Mouse (Mus musculus) hindbrain, embryonic 11.5 days (tissue): ENCODE data around the gene Foxn3. TPM values are rescaled to one million over a fixed set of nuclear protein-coding genes. Genes with fewer than 3 reads are reported as not detected.

Experiments
- ATAC-seq: fragments of 200-750 bp; cut with Nextera tagmentation; 2 replicates; pipeline ENCODE4 v1.8.0; 2017; ENCODE audit warnings: mild to moderate bottlenecking, moderate TSS enrichment, moderate library complexity; ENCODE audit not compliant: low FRiP score
- DNase-seq: peaks from one replicate; pipeline ENCODE4 v3.0.0-alpha.2; 2015; ENCODE audit warnings: low spot score
- H3K27ac ChIP-seq: fragments of 300-500 bp; sonication (generic); 2 replicates; pipeline ENCODE4 v1.5.1; 2014; ENCODE audit warnings: mild to moderate bottlenecking, low read depth, low read length
- H3K27me3 ChIP-seq: fragments of 300-500 bp; sonication (generic); 2 replicates; pipeline ENCODE4 v1.6.1; 2014; ENCODE audit warnings: mild to moderate bottlenecking, low read length, moderate library complexity, mixed read lengths; ENCODE audit not compliant: control insufficient read depth, insufficient read depth
- H3K36me3 ChIP-seq: fragments of 300-500 bp; sonication (generic); 2 replicates; pipeline ENCODE4 v1.6.1; 2014; ENCODE audit warnings: mild to moderate bottlenecking, low read length, moderate library complexity, mixed read lengths; ENCODE audit not compliant: control insufficient read depth, insufficient read depth
- H3K4me1 ChIP-seq: fragments of 300-500 bp; sonication (generic); replicated peaks from 2 replicates; pipeline ENCODE4 v1.6.1; 2014; ENCODE audit warnings: low read length, mixed read lengths; ENCODE audit not compliant: control insufficient read depth, insufficient read depth
- H3K4me2 ChIP-seq: fragments of 300-500 bp; sonication (generic); replicated peaks from 2 replicates; pipeline ENCODE4 v1.6.1; 2014; ENCODE audit warnings: mild to moderate bottlenecking, low read depth, low read length
- H3K4me3 ChIP-seq: fragments of 300-500 bp; sonication (generic); 2 replicates; pipeline ENCODE4 v1.5.1; 2014; ENCODE audit warnings: low read depth, low read length
- H3K9ac ChIP-seq: fragments of 300-500 bp; sonication (generic); 2 replicates; pipeline ENCODE4 v1.6.1; 2014; ENCODE audit warnings: low read depth, low read length
- H3K9me3 ChIP-seq: fragments of 300-500 bp; sonication (generic); 2 replicates; pipeline ENCODE4 v1.6.1; 2016; ENCODE audit warnings: low read length; ENCODE audit not compliant: control insufficient read depth
- WGBS: fragments of 180-500 bp; shearing (Covaris S2); extraction: QIAGEN DNeasy Blood & Tissue Kit; methylation state at CpG from one replicate; pipeline ENCODE4 v1.1.7; 2014; 5-methylcytosine and 5-hydroxymethylcytosine counted together
- polyA plus RNA-seq: library from polyadenylated mRNA; unstranded; fragments of >200 nt; fragmentation: Nextera tagmentation; extraction: Ambion mirVana; gene quantifications from 2 replicates; pipeline ENCODE4 v1.2.1, GENCODE M21; 2014

Gene Foxn3
- polyA plus RNA-seq, 1 experiment from 2014 or later: 91.6 TPM

DNA sequence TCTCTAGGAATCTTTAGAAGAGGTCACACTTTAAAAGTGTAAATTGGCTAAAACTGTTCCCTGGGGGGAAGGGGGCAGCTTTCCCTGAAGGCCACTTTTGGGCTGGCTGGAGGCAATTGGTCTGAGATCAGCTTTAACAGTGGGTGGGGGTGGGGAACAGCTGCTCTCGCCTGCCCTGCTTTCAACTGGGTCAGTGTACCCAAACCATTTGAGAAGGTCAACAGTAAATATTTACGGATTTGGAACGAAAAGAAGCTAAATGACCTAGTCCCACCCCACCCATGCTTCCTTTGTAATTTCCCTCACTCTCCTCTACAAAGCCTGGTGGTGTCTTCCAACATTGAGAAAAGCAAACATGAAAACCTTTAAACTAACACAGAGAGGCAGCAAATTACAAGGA is 221.2 kb downstream of the Foxn3 start:
- H3K27me3 ChIP-seq: no peaks in the 10 kb centered on the region
- H3K9ac ChIP-seq: no peak overlapping the region
- no peaks in the 10 kb centered on the region for H3K9me3 ChIP-seq
- ATAC-seq (no peak), DNase-seq (no peak)
- 11% methylated on average over 3 of the region's 3 CpGs for WGBS
- H3K27ac ChIP-seq: peak overlapping the region; percentile 1; the same call in 1 of the 2 replicates
- H3K36me3 ChIP-seq: 0 out of 2 replicates have a peak, but pooled peaks cover 2% of the 10 kb centered on the region
- no peak overlapping the region for H3K4me3 ChIP-seq
- H3K4me1 ChIP-seq: peaks cover 8% of the 10 kb centered on the region
- H3K4me2 ChIP-seq: no peak overlapping the region

DNA sequence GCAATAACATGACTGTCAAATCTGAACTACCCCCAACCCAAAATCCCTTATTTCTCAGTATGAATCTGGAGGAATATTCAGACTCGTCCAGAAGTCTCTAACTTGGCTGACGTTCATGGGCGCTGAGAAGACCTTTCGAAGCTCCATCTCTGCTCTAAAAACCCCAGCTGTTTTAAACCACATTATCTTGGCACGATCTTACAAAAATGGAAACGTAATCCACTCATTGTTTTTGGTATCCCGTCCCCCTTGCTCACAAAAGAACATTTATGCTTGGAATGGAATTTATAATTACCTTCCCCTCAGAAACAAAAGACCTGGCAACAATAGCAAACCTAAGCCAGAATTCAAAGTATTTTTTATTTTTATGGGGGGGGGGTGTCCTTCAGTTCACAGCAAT is 221.6 kb downstream of the Foxn3 start:
- Histone ChIP-seq H3K4me3 (no peak overlapping the region), H3K36me3 (0 out of 2 replicates have a peak, but pooled peaks cover 2% of the 10 kb centered on the region), H3K27me3 (no peaks in the 10 kb centered on the region), H3K4me1 (peaks cover 12% of the 10 kb centered on the region), H3K9ac (no peak overlapping the region), H3K4me2 (no peak overlapping the region), H3K27ac (peak overlapping the region; percentile 33; the same call in 1 of the 2 replicates), H3K9me3 (no peaks in the 10 kb centered on the region)
- DNase-seq (no peak), ATAC-seq (no peak)
- 38% methylated on average over 7 of the region's 7 CpGs for WGBS

DNA sequence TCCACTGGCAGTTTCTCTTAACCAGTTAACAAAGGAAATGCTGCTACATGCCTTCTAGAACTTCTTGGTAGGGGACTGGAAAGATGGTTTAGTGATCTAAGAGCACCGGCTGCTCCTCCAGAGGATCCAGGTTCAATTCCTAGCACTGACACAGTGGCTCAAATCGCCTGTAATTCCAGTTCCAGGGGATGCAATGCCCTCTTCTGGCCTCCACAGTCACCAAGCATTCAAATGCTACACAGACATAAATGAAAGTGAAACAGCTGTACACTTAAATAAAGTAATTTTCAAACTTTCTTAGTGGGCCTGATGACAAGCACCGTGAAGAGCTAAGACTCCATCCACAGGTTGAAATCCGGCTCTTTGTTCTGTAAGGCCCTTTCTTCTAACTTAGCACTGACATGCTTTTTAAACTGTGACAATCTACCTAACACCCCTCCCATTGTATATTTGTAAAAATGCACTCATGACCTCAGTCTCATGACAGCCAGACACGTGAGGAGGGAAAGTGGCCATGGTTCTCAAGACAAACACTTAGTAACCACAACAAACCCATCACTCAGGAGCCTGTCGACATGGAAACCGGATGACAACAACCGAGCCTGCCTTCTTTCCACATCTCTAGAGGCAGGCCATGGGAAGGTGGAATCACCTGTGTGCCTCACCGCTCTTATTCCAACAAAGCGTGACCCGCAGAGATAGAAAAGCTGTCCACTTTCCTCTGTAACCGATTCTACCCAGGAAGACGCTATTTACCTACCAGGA is 222.8 kb downstream of the Foxn3 start:
- no peak for ATAC-seq
- Histone ChIP-seq H3K4me1 (peaks cover 19% of the 10 kb centered on the region), H3K4me3 (no peak overlapping the region), H3K9ac (no peak overlapping the region), H3K4me2 (no peak overlapping the region), H3K36me3 (0 out of 2 replicates have a peak, but pooled peaks cover 2% of the 10 kb centered on the region), H3K27ac (peak overlapping the region; percentile 76), H3K27me3 (no peaks in the 10 kb centered on the region), H3K9me3 (no peaks in the 10 kb centered on the region)
- peak; percentile 50 for DNase-seq
- WGBS: 65% methylated on average over 13 of the region's 13 CpGs

DNA sequence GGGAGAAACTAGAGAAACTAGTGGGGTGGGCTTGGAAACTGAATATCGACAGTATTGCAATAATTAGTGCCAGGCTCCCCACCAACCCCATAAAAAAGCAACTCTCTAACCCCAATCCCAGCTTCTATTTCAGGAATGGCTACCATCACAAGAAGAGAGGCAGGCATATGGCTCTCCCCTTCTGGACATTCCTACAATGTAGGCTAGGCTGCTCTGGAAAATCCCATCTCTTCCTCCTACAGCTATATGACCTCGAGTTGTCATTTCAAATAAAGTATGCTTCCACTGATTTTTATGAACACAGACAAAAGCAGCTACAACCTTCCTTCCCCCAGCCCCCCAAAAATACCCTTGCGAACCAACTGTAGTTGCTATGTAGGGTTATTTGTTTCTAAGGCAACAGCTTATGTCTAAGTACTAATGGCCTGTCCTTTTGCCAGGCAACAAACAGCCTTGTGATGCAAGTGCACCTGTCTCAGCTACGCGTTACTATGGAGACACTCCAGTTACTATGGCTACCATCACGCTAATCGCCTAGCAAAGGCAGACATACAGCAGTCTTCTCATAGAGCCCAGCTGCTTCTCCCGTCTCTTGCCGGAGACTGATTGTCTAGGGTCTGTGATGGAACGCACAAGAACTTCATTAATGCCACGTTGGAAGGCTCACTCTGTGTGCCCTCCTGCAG is 223.6 kb downstream of the Foxn3 start:
- ATAC-seq (peak; percentile 91), DNase-seq (peak; percentile 88)
- Histone ChIP-seq H3K27me3 (no peaks in the 10 kb centered on the region), H3K4me2 (no peak overlapping the region), H3K9ac (no peak overlapping the region), H3K36me3 (0 out of 2 replicates have a peak, but pooled peaks cover 2% of the 10 kb centered on the region), H3K27ac (peak overlapping the region; percentile 76), H3K9me3 (no peaks in the 10 kb centered on the region), H3K4me1 (peaks cover 19% of the 10 kb centered on the region), H3K4me3 (no peak overlapping the region)
- 35% methylated on average over 11 of the region's 11 CpGs for WGBS

DNA sequence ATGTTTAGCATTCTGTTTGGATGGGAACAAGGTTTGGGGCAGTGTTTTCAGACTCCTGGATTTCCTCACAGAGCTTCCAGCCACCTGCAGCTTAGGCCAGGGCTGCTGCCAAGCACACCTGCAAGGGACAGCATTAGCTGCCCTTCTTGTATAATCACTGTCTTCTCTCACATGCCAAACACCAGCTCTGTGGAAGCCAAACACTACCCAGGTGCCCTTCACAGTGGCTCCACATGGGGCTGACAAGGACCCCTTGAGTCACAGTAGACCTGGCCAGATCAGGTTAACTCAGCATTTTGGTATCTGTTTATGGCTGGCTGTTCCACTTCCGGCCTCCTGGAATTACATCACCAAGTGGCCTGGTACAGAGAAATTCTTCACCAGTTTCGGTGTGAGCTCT is 224.6 kb downstream of the Foxn3 start:
- no peak overlapping the region for H3K9ac ChIP-seq
- 84% methylated on average over 2 of the region's 2 CpGs for WGBS
- no peak overlapping the region for H3K4me2 ChIP-seq
- H3K36me3 ChIP-seq: 0 out of 2 replicates have a peak, but pooled peaks cover 2% of the 10 kb centered on the region
- no peaks in the 10 kb centered on the region for H3K9me3 ChIP-seq
- H3K27me3 ChIP-seq: no peaks in the 10 kb centered on the region
- no peak for DNase-seq
- peaks cover 21% of the 10 kb centered on the region for H3K4me1 ChIP-seq
- H3K27ac ChIP-seq: peak overlapping the region; percentile 67; the same call in 1 of the 2 replicates
- H3K4me3 ChIP-seq: no peak overlapping the region
- no peak for ATAC-seq

DNA sequence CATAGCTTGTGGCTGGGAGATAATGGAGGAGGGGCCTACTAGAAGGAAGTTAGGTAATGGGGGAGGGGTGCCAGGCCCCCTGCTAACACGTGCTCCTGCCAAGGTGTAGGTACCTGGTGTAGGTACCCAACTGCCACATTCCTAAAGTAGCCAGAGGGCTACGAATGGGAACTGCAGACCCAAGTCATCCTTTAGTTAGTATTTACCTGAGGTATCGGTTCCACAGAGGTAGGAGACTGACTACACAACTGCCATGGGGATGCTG is 226.3 kb downstream of the Foxn3 start:
- Histone ChIP-seq H3K27ac (no peak overlapping the region; the same call in 1 of the 2 replicates), H3K36me3 (0 out of 2 replicates have a peak, but pooled peaks cover 2% of the 10 kb centered on the region), H3K4me3 (no peak overlapping the region), H3K9ac (no peak overlapping the region), H3K4me1 (peaks cover 22% of the 10 kb centered on the region), H3K9me3 (no peaks in the 10 kb centered on the region), H3K4me2 (no peak overlapping the region), H3K27me3 (no peaks in the 10 kb centered on the region)
- 85% methylated on average over 3 of the region's 3 CpGs for WGBS
- DNase-seq: no peak
- no peak for ATAC-seq

DNA sequence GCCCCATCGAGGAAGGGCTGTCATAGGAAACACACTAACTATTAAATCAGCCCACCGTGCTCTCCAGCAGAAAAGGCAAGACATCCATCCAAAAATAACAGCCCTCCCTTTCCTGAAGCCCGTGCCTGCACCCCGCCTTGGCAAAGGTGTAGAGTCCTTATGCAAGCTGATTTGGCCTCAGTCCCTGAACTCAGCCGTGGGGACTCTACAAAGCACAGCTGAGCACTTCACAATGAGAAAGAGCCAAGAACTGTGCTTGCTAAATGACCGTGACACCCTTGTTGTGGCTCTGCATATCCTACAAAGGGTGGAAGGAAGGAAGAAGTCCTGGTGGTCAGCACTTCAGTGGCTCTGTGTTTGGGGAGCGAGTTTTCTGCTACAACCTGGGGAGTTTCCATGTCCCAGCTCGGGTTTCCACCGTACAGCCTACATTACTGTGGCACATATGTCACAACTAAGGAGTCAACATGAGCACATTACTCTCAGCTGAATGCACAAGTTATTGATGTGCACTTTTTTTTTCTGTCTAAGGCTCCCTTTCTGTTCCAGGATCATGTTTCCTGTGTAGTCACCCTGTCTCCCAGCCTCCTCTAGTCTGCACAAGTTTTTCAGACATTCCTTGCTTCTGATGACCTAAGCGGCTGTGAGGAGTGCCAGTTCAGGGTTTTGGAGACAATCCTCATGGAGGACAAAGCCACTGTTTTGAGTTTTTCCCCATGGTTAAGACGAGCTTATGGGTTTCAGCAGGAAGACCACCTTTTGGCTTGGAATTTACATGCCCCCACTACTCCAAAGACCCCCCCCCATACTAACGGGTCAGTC is 226.8 kb downstream of the Foxn3 start:
- Histone ChIP-seq H3K27me3 (no peaks in the 10 kb centered on the region), H3K4me1 (peaks cover 25% of the 10 kb centered on the region), H3K36me3 (0 out of 2 replicates have a peak, but pooled peaks cover 2% of the 10 kb centered on the region), H3K27ac (no peak overlapping the region; the same call in none of the 2 replicates), H3K4me3 (no peak overlapping the region), H3K9me3 (no peaks in the 10 kb centered on the region), H3K9ac (no peak overlapping the region), H3K4me2 (0 out of 2 replicates have a peak overlapping the region, but pooled peaks have one; percentile 1)
- WGBS: 31% methylated on average over 12 of the region's 12 CpGs
- DNase-seq: peak; percentile 40
- no peak for ATAC-seq

DNA sequence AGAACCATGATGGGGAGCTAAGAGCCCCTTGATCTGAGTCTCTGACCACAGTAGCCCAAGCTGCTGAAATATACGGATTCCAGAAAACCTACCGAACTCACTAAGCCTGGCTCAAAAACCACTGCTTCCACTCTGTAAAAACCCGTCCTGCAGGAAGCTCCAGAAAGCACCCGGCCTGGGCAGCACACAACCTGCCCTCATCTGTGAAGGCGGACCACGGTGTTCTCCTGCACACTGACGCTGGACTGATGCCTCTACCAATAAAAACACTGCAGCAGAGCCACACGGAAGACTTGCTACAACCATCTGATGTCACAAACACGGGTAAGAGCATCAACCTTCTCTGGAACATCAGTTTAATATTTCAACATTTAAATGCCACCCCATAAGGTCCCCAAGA is 227.8 kb downstream of the Foxn3 start:
- Histone ChIP-seq H3K27ac (no peak overlapping the region), H3K4me2 (no peak overlapping the region), H3K9ac (no peak overlapping the region), H3K36me3 (0 out of 2 replicates have a peak, but pooled peaks cover 2% of the 10 kb centered on the region), H3K27me3 (no peaks in the 10 kb centered on the region), H3K4me3 (no peak overlapping the region), H3K9me3 (no peaks in the 10 kb centered on the region), H3K4me1 (peaks cover 28% of the 10 kb centered on the region)
- ATAC-seq (no peak), DNase-seq (no peak)
- WGBS: 88% methylated on average over 9 of the region's 9 CpGs
